Mouse (Mus musculus) heart, postnatal 0 days (tissue): ENCODE measurements around the gene Crtc3.

Source experiments
- CTCF ChIP-seq: IDR thresholded peaks from 2 replicates; pipeline ENCODE4 v1.5.1; 2016; ENCODE audit warnings: antibody characterized with exemption, control low read depth, low read depth
- EP300 ChIP-seq: IDR thresholded peaks from 2 replicates; pipeline ENCODE4 v1.6.1; 2016; ENCODE audit warnings: antibody characterized with exemption, low read depth

- no peak for TF ChIP-seq CTCF
- no peak for TF ChIP-seq EP300
Measured at GRCm38 (mm10) chr7:80557161-80557560, 131.5 kb downstream of the Crtc3 start.
